Mouse (Mus musculus) gastrocnemius, adult 8-10 months (tissue): ENCODE data around the gene Peli2. TPM values are rescaled to one million over a fixed set of nuclear protein-coding genes. Genes with fewer than 3 reads are reported as not detected.
"Not testable (repeated sequence)": the region's sequence is repeated elsewhere in the genome, so short reads cannot be mapped to it uniquely, and the experiment has no call there.

ENCODE experiments used
- DNase-seq, 2 experiments: peaks; one replicate each; pipeline ENCODE4 v3.0.0; 2022; ENCODE audit warnings: low spot score in 2 of 2
- total RNA-seq, 4 experiments: library from RNA; stranded (reverse); gene quantifications; 2 replicates each; pipeline ENCODE4 v1.2.4; 2022

The Peli2 gene
- total RNA-seq, result 10 to 100 TPM in 2 of 4 experiments, 1 to 10 TPM in 2; 8.3 to 15.3 (median 11.4) TPM

DNA sequence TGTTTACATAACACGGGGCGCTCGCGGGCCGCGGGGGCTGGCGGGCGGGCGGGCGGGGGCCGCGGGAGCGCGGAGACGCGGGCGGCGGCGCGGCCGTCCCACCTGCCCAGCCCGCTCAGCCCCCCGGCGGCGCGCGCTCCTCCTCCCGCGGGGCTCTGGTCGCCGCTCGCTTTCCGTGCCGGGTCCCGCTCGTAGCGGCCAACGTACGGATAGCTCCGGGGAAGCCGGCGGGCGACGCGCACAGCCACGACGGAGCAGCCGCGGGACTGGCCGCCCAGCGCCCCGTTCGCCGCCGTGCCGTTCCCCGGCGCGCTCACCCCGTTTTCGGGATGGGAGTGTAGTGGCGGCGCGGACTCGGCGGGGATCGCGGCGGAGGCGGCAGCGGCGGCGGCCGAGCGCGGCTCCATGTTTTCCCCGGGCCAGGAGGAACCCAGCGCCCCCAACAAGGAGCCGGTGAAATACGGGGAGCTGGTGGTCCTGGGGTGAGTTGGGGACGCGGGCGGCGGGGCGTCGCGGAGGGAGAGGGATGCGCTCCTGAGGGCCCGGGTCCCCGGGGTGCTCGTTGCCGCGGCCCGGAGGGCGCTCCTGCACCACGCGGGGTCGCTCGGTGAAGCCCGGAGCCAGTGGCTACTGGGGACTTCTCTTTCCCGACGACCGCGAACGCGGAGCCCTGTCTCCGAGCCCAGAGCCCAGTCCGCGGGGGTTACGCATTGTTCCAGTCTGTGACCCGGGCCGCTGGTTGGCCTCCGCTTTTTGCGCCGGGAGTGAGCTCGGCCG lies at the start of gene Peli2:
TSS of gene Peli2 (plus strand) at position 72 of the 777 bp plus-strand sequence.
- peak; percentile 45 to 50 for DNase-seq

DNA sequence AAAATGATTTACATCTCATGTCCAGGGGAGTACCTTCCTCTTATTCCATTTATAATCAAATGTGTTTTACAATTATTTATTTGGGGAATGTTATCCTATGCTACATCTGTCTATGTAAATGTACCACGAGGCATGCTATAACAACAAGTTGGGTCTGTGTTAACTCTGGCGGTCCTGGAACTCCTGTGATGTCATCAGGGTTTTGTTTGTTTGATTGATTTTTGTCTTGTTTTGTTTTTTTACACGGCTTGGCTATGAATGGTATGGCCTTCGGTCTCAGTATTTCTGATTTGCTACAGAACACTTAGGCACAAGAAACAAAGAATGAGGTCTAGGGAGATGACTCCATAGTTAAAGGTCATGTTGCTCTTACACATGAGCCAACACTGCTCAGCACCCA lies 48.5 kb upstream of the Peli2 start:
- no peak for DNase-seq

DNA sequence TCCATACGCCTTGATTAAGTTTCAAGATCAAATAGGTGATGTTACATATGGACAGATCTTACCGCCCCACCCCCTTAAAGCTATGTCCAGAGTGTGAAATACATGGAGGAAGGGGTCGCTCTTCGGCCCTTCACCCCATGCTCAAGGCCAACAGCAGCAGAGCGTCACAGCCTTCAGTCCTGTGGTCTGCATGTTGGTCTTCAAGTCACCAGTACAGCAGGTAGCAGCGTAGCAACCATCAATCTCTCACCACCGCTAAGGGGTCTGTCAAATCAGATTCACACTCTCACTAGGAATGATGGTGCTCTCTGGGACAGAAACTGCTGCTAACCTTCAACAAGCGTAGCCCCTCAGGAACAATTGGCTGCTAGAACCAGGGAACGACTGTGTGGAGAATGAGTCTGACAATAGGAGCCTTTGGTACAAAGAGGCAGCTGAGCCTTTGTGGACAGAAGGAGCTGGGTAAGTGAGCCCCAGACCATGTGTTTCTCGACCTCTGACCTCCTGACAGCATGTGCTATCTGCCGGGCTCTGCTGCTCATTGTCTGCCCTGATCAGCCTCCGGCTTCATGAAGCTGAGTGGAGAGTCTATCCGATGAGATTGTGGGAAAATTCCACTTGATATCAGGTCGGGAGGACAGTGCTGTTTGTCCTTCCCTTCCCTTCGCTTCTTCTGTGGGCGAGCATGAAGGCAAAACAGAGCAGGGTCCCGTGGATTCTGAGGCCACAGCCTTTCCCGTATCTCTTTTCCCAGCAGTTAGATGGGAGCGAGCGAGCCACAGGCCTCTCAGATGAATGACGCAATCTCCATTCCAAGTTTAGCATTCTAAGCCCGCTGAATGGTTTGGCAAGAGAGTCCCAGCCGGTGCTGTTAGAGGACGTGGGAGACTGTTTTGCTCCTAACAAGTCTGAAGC lies 47.1 kb upstream of the Peli2 start:
- DNase-seq, result peak; percentile 30 to 33

DNA sequence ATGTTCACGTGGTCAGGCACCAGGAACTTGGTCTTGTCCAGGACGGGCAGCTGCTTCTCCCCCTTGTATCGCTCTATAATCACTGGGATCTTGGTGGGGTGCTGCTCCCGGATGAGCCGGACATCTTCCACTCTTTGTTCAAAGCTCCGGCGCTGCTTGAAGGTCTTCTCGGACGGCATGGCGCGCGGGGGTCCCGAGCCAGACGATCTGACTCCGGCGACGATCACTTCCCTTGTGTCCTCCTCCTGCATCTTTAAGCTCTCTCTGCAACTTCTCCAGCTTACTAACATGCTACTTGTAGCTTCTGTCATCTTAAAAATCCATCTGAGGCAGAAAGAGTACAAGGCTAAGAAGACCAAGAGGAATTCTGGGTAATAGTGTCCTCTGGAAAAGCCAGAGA lies 41.0 kb upstream of the Peli2 start:
- not testable (repeated sequence) for DNase-seq

DNA sequence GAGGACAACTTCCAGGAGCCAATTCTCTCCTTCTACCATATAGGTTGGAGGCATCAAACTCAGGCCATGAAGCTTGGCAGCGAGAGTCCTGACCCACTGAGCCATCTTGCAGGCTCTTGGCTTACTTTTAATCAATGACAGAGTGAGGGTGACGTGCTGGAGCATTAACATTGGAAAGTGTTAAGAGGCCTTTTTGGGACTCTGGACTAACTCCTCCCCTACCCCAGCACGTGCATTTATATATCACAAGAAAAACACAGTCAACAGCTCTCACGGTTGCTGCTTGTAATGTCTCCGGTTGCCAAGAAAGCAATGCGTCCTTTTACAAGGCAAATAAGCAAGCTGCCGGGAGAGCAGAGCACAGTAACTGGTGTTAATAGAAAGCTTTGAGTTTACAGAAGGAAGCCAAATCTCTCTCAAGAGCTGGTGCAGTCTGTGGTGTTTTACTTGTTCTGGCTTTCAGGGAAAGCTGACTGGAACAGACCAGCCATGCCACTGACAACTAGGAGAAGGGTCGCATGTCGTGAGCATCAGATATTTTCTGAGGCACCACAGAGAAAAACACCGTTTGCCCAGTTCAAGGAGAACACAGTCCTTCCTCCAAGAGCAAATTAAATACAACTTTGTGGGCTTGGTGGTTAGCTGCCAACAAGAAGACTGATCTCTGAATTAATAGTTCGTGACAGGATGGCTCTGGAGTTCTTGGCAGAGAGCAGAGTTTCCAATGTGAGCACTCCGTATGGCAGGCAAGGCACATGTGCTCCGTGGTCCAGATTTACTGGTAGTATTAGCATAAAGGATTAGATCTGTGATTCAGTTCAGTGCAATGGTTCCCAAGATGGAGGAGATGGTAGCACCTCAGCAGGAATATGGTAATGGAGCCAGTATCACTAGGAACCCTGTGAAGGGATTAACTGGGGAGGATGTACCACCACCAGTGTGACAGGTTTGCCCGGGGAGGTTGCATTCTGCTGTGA lies 36.5 kb upstream of the Peli2 start:
- no peak for DNase-seq

DNA sequence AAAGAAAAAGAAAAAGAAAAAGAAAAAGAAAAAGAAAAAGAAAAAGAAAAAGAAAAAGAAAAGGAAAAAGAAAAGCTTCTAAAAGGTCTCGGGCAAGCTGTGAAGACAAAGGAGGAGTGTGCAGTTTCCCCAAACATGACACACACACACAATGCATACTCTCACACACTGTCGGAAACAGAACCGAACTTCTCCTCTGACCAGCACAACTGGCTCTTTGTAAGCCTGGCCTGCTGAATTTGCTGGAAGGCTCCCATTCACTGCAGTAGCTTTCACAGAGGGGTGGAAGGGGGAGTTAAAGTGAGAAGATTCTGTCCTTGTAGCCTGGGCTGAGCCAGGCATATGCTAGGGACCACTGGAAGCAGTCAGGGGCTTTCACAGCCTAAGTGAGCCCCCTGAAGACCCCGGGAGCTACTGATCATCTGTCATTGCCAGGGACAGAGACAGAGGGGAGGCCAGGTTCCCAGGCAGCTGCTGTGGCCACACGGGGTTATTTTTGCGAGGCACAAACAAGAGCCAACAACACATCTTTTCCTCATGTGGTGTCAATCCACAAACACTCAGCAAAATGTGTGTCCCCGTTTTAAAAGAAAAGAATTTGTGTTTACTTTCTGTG lies 33.8 kb upstream of the Peli2 start:
- no peak for DNase-seq

DNA sequence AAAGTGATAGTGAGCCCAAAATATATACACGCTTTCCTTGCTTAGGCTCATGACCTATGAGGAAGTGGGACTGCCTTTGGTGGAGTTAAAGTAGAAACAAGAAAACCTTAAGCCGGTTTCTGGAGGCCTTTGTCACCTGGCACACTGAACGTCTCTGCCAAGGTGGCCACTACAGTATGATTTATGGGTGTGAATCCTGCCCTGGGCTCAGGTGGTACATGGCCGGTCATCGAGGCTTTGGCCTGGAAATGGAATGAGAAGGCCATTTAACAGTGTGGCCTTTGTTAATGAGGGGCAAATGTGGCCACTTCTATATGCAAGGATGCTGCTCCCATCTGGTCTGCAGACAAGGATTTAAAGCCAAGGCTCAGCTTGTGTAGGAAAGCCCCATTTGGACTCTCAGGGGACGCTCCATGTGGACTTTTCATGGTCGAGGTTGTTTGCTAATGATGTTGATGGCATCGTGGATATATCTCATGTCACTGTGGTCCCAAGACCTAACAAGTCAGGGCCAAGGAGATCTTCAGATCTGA lies 33.3 kb upstream of the Peli2 start:
- no peak for DNase-seq

DNA sequence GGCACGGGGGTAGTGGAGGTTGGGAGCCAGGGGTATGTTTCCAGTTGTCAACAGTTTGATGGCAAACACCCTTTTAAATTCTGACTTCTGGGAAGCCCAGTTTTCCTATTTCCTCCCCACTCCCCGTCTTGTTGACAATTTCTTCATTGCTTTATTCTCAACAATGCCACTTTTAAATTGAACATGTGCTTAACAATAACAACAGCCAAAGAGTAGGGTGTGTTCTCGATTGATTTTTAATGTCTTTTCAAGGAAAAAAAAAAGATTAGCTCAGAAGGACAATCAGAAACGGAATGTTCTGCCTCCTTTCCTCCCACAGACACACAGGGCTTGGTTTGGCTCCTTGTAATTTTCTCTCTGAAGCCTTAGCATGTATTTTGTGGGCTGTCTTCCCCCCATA lies 30.2 kb upstream of the Peli2 start:
- no peak for DNase-seq

DNA sequence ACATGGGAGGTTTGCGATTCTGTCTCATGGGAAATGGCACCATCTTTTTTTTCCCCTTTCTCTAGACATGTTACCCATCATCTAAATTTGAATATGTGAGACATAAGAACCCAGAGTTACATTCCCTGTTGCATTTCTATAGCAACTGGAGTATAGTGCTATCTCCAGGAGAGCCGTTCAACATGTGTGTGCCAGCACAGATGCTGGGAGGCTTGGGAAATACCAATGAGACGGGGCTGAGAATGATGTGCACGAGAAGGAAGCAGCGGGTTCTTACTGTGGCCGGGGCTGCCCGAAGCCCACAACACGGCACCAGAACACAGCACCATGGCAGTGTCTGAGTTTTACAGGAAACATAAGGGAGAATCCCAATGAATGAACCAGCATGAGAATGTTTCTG lies 29.5 kb upstream of the Peli2 start:
- DNase-seq, result no peak

DNA sequence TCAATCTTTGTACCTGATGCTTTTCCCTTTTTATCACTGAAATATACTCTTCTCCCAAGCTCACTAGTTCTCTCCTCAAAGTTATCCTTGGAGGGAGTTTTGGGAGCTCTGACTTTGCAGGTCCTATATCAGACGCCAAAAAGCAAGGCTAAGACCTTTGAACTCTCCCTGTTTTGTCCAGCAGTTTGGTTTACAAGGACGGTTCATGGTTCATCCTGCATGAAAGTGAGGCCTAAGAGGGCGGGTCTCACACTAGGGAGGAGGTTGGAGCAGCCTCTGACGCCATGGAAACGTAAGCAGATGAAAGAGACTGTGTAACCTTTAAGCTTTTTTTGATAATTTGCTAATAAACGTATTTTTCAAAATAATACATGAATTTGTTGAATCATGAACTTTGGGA lies 22.4 kb upstream of the Peli2 start:
- no peak for DNase-seq

DNA sequence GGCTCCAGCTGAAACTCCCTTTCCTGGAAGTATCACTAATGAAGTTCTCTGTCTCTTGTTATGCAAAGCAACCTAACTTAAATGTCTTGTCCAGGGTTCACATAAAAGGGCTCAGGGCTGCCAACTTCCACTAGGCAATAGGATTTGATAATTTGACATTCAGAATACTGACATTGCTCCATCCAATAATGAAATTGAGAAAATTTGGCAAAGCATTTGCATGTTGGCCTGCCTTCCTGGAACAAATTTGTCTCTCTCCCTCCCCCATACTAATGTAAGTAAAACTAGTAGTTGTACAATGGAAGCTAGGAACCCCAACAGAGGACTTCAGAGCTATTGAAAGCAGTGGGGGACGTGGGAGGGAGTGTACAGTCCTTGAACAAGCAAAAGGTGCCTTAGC lies 21.3 kb upstream of the Peli2 start:
- no peak for DNase-seq

DNA sequence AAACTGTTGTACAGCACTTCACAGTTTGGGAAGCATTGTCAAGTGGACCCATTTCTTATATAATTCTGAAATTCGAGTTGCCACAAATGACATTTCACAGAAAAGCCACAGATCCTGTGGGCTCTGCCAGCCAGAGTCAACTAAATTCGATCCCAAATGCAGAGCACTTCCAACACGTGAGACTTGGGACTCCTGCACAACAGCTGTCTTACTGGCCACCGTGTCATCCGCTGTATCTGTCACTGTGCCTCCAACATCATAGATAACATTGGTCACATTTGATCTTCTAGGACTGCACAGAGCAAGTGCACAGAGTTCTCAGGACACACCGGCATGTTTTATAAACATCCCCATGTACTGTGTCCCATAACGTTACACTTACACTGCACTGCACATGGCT lies 14.2 kb upstream of the Peli2 start:
- DNase-seq, result no peak

DNA sequence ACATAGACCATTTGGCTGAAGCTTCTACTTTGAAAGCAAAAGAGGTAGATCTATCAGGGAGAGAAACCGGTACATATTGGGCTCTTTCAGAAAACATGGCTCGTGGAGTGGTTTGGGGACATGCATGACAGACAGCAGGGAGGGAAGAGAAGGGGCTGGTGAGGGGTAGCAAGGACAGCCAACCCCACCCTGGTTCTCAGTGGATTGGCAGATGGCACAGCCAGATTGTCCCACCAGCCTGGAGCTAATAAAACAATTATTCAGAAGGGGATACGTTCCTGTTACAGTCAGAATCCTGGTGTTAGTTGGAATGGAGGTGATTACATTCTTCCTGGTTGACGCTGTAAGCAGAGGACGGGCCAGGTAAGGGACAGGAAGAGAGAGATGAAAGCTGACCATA lies 2.6 kb upstream of the Peli2 start:
- DNase-seq, result no peak

DNA sequence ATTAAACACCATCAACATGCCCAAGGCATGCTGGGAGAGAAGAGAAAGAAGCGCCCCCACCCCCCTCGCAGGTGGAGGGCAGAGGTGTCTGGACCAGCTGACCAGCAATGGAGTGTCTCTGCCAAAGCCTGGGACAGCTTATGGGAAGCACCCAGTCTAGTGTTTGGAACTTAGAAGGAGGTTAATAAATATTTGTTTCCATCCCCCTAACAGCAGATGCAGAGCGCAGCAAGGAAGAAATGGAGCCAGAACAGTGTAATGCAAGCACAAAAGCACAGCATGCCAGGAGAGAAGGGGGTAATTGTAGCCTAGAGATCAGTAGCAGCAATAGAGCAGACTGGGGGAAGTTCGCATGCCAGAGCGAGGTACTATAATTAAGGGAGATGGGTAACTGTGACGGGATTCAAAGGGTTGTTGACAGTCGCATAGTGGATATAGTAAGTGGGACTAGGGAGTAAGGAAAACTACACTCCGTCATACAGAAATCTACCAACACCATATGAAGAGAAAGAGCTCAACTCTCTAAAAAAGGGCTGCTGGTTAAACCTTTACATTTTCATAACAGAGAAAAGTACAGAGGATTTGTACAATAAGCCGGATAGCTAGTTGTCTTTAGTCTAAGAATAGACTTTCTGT lies 1.5 kb upstream of the Peli2 start:
- no peak for DNase-seq

DNA sequence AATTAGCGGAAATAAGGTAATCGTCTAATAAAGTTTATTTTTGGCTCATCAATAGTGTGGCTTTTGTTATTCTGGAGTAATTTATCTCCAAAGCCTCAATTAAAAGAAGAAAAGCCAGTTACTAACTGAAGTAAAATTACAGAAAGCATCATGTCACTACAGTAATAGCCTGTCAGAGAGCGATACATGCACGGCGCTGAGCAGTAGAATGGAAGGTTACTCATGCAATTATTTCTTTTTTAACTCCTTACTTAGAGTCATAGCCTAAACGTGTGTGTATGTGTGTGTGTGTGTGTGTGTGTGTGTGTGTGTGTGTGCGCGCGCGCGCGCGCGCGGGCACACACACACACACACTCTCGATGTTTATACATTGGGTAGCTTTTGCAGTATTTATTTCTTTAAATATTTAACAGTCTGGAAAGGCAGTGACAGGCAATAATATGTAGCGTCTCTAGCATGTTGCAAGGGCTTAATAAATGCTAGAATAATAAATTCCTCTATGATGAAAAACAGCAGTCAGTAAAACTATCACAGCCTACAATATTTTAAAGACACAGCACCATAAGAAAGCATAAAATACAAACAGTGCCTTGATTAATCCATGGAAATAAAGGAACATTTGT lies 864 bp upstream of the Peli2 start:
- DNase-seq, result no peak

DNA sequence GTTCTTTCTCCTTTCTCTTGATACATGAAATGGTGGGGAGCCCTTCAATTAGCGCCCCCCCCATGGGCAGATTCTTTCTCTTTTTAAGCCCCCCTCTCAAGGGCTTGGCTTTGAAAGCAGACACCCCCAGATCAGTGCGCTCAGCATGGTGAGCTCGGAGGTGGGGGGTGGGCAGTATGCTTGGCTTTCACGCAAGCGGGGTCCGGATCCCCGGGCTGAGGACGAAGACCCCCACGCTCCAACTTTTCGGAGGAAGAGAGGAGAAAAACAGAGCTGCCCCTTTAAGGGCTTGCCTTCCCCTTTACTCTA lies 226 bp upstream of the Peli2 start:
- no peak for DNase-seq

DNA sequence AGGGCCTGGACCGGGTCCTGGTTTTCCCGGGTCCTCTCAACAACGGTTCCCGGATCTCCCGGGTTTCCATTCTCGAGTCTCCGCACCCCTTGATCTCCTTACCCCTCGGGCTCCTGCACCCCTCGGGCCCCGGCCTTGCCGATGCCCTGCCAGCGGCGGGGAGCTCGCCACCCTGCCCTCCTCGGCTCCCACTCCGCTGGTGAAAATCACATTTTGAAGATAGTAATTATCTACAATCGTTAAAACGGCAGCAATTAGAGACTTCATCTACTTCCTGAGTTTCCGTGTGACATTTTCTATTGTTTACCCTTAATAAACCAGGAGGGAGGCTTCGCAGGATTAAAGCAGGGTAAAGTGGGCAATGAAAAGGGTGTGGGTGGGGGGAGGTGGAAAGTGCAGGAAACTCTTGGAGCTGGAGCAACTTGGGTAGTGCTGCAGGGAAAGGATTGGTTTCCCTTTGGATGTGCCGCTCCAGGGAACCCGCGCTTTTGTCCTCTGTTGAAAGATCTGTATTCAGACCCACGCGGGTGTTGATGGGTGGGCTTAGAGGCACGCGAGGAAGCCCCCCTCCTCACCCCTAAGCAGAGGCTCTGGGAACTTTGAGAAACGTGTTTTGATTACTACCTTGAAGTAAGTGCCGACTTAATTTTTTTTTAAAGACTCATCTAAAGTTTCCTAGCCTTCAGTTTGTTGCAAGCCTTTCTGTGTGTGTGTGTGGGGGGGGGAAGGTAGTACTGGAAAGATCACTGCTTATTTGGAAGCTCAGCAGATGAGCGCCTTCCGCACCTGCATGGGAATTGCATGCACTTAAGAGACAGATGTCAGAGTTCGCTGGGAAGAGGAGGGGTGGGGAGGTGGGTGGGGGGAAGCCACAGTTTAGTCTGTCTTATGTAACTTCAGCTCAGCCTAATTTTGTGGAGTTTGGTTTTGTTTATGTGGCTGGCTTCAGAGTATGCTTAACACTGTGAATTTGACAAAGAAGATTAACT lies 1.2 kb downstream of the Peli2 start:
- no peak for DNase-seq

DNA sequence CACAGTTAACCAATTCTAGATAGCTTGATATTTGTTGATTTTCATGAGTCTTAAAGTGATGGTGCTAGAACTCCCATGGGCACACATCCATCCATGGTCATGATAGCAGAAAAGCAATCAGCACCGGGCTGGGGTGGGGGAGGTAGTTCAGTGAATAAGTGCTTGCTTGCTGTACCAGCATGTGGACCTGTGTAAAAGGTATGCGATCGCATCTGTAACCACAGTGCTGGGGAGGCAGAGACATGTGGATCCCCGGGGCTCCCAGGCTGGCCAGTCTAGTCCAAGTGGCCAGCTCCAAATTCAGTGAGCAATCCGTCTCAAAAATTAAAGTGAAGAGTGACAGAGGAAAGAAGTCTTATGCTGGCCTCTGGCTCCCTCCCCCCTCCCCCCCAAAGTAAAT lies 3.4 kb downstream of the Peli2 start:
- DNase-seq, result no peak

DNA sequence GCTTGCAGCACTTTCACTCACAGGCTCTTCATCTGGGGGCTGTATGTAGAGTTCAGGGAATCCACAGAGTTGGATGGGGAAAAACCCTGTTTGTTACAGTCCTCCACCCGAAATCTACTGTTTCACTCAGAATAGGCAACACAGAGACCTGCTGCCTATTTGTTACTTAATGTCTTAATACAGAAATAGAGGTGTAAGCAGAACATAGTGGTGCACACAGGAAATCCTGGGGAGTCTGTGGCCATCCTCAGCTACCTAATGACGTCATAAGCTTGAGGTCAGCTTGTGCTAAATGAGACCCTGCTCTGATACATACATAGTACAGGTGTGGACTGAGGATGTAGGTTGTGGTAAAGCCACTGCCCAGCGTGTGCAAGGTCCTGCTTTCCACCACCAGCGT lies 4.2 kb downstream of the Peli2 start:
- no peak for DNase-seq
